Mouse (Mus musculus) kidney, postnatal 0 days (tissue): ENCODE results near the gene Rab3d. TPM values are rescaled to one million over a fixed set of nuclear protein-coding genes. Genes with fewer than 3 reads are reported as not detected.

Source experiments
- ATAC-seq: fragments of 200-750 bp; cut with Nextera tagmentation; replicated peaks from 2 replicates; pipeline ENCODE4 v1.8.0; 2017; ENCODE audit warnings: low read depth, moderate number of reproducible peaks, moderate TSS enrichment, moderate library complexity; ENCODE audit not compliant: low FRiP score
- DNase-seq: peaks from one replicate; pipeline ENCODE4 v3.0.0-alpha.2; 2016; ENCODE audit warnings: low spot score
- H3K27ac ChIP-seq: fragments of 300-500 bp; sonication (generic); 2 replicates; pipeline ENCODE4 v1.5.1; 2014; ENCODE audit warnings: mild to moderate bottlenecking
- H3K27me3 ChIP-seq: fragments of 300-500 bp; sonication (generic); 2 replicates; pipeline ENCODE4 v1.6.1; 2014; ENCODE audit warnings: low read length, mixed read lengths; ENCODE audit not compliant: insufficient read depth
- H3K36me3 ChIP-seq: fragments of 300-500 bp; sonication (generic); 2 replicates; pipeline ENCODE4 v1.6.1; 2014; ENCODE audit warnings: low read length, mixed read lengths; ENCODE audit not compliant: insufficient read depth
- H3K4me1 ChIP-seq: fragments of 300-500 bp; sonication (generic); replicated peaks from 2 replicates; pipeline ENCODE4 v1.6.1; 2014; ENCODE audit warnings: antibody characterized with exemption, low read length, mixed read lengths; ENCODE audit not compliant: insufficient read depth
- H3K4me2 ChIP-seq: fragments of 300-500 bp; sonication (generic); 2 replicates; pipeline ENCODE4 v1.6.1; 2014; ENCODE audit warnings: mild to moderate bottlenecking, low read length, moderate library complexity, mixed read lengths
- H3K4me3 ChIP-seq: fragments of 300-500 bp; sonication (generic); replicated peaks from 2 replicates; pipeline ENCODE4 v1.5.1; 2014; ENCODE audit warnings: low read depth, low read length
- H3K9ac ChIP-seq: fragments of 300-500 bp; sonication (generic); 2 replicates; pipeline ENCODE4 v1.6.1; 2014; ENCODE audit warnings: low read depth, low read length
- H3K9me3 ChIP-seq: fragments of 300-500 bp; sonication (generic); replicated peaks from 2 replicates; pipeline ENCODE4 v1.6.1; 2016; ENCODE audit warnings: low read length, inconsistent platforms, mixed read lengths
- CTCF ChIP-seq: IDR thresholded peaks from 2 replicates; pipeline ENCODE4 v1.5.1; 2016; ENCODE audit warnings: antibody characterized with exemption, low read depth, mild to moderate bottlenecking, moderate library complexity
- WGBS: fragments of 180-500 bp; shearing (Covaris S2); extraction: QIAGEN DNeasy Blood & Tissue Kit; methylation state at CpG from one replicate; pipeline ENCODE4 v1.1.7; 2014; 5-methylcytosine and 5-hydroxymethylcytosine counted together
- polyA plus RNA-seq: library from polyadenylated mRNA; unstranded; fragments of >200 nt; fragmentation: Nextera tagmentation; extraction: Ambion mirVana; gene quantifications from 2 replicates; pipeline ENCODE4 v1.2.1, GENCODE M21; 2015

Gene Rab3d
- polyA plus RNA-seq, 1 experiment from 2014 or later, result 12.0 TPM

- no peak for ATAC-seq
- Histone ChIP-seq H3K27ac (peak overlapping the region; percentile 72), H3K4me2 (peak overlapping the region; percentile 70), H3K9me3 (no peaks in the 10 kb centered on the region), H3K9ac (peak overlapping the region; percentile 66), H3K27me3 (no peaks in the 10 kb centered on the region), H3K4me1 (0 out of 2 replicates have a peak, but pooled peaks cover 3% of the 10 kb centered on the region), H3K4me3 (peak overlapping the region; percentile 54), H3K36me3 (no peaks in the 10 kb centered on the region)
- 1% methylated on average over 6 of the region's 6 CpGs for WGBS
- TF ChIP-seq CTCF, result no peak
- DNase-seq, result peak; percentile 25
Observed at GRCm38 (mm10) chr9:21926784-21927183, 8.8 kb upstream of the Rab3d start.

DNA sequence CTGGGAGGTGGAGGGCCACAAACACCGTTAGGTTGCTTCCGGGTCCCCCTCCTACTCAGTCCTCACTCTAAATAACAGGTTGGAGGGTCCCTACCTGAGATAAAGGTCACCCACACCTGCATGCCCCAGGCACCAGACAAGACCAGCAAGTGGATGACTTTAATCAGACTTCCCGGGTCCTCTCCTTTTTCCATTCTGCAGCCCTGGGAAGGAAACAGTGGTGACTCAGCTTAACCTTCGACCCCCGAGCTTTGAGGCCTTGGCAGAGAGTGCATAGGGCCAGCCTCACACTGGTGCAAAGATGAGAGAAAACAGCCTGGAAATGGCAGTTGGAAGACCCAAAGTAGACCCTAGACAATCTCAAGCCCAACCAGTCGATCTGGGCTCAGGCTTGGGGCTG lies 8.2 kb upstream of the Rab3d start:
- no peak for ATAC-seq
- Histone ChIP-seq H3K4me2 (peak overlapping the region; percentile 70), H3K4me3 (0 out of 2 replicates have a peak overlapping the region, but pooled peaks have one; percentile 54), H3K4me1 (0 out of 2 replicates have a peak, but pooled peaks cover 3% of the 10 kb centered on the region), H3K9me3 (no peaks in the 10 kb centered on the region), H3K27ac (peak overlapping the region; percentile 72; the same call in 1 of the 2 replicates), H3K9ac (no peak overlapping the region), H3K36me3 (no peaks in the 10 kb centered on the region), H3K27me3 (no peaks in the 10 kb centered on the region)
- TF ChIP-seq CTCF, result no peak
- WGBS, result 71% methylated on average over 6 of the region's 6 CpGs
- no peak for DNase-seq

GRCm38 (mm10) chr9:21925506-21925905 lies 7.5 kb upstream of the Rab3d start:
- Histone ChIP-seq H3K4me3 (no peak overlapping the region), H3K27me3 (no peaks in the 10 kb centered on the region), H3K36me3 (no peaks in the 10 kb centered on the region), H3K27ac (no peak overlapping the region), H3K4me1 (0 out of 2 replicates have a peak, but pooled peaks cover 3% of the 10 kb centered on the region), H3K4me2 (no peak overlapping the region), H3K9ac (no peak overlapping the region), H3K9me3 (no peaks in the 10 kb centered on the region)
- TF ChIP-seq CTCF, result no peak
- 97% methylated on average over 1 of the region's 1 CpGs for WGBS
- DNase-seq (no peak), ATAC-seq (no peak)

- no peaks in the 10 kb centered on the region for H3K9me3 ChIP-seq
- no peak overlapping the region for H3K4me3 ChIP-seq
- H3K27ac ChIP-seq, result no peak overlapping the region
- H3K27me3 ChIP-seq, result no peaks in the 10 kb centered on the region
- no peak for TF ChIP-seq CTCF
- ATAC-seq, result no peak
- 0 out of 2 replicates have a peak, but pooled peaks cover 3% of the 10 kb centered on the region for H3K4me1 ChIP-seq
- 95% methylated on average over 3 of the region's 3 CpGs for WGBS
- H3K4me2 ChIP-seq, result no peak overlapping the region
- H3K36me3 ChIP-seq, result no peaks in the 10 kb centered on the region
- DNase-seq, result no peak
- H3K9ac ChIP-seq, result no peak overlapping the region
Observed at GRCm38 (mm10) chr9:21925034-21925433, 7.0 kb upstream of the Rab3d start.

GRCm38 (mm10) chr9:21924099-21924493 lies 6.1 kb upstream of the Rab3d start:
- DNase-seq (peak; percentile 85), ATAC-seq (no peak)
- Histone ChIP-seq H3K36me3 (no peaks in the 10 kb centered on the region), H3K4me1 (0 out of 2 replicates have a peak, but pooled peaks cover 3% of the 10 kb centered on the region), H3K4me3 (no peak overlapping the region), H3K27me3 (no peaks in the 10 kb centered on the region), H3K27ac (peak overlapping the region; percentile 3; the same call in 1 of the 2 replicates), H3K9me3 (no peaks in the 10 kb centered on the region), H3K4me2 (no peak overlapping the region), H3K9ac (no peak overlapping the region)
- no peak for TF ChIP-seq CTCF
- WGBS, result 56% methylated on average over 6 of the region's 6 CpGs

DNA sequence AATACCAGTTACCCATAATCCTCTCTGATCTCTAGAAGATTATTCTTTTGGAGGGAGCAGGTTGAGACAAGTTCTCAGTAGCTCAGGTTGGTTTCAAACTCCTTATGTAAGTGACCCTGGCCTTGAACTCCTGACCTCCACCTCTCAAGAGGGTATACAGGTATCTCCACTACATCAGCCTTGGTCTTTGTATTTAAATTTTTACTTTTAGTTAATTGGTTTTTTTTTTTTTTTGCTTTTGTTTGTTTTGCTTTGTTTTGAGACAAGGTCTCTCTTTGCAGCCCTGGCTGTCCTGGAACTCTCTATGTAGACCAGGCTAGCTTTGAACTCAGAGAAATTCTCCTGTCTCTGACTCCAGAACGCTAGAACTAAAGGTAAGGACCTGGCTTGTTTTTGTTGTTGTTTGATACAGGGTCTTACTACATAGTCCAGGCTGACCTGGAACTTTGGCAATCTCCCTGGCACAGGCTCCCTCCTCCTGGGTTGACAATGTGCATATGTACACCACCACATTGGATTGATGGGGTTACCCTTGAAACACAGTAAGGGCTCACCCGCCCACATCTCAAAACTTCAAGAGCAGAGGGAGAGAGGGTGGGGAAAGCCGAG lies 5.6 kb upstream of the Rab3d start:
- Histone ChIP-seq H3K9me3 (no peaks in the 10 kb centered on the region), H3K36me3 (no peaks in the 10 kb centered on the region), H3K9ac (no peak overlapping the region), H3K27me3 (no peaks in the 10 kb centered on the region), H3K27ac (peak overlapping the region; percentile 3; the same call in 1 of the 2 replicates), H3K4me2 (no peak overlapping the region), H3K4me3 (no peak overlapping the region), H3K4me1 (0 out of 2 replicates have a peak, but pooled peaks cover 3% of the 10 kb centered on the region)
- DNase-seq (no peak), ATAC-seq (no peak)
- 41% methylated on average over 3 of the region's 3 CpGs for WGBS
- TF ChIP-seq CTCF, result no peak

DNA sequence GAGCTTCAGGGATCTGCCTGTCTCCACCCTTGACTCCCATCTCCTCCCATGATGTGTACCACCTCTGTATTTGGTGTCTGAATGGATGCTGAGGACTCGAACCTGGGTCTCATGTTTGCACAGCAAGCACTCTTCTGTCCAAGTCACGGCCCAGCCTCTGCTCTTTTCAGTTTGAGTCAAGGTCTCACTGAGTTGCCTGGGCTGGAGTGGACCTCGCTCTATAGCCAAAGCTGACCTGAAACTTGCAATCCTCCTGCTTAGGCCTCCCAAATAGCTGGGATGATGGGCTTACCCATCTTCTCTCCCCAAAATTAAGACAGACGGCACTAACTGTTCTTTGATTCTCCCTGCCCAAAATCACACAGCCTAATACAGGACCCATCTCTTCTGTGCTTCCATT lies 5.0 kb upstream of the Rab3d start:
- H3K27ac ChIP-seq, result no peak overlapping the region

More for the DNA sequence above, 5.0 kb upstream of the Rab3d start:
- Histone ChIP-seq H3K9ac (no peak overlapping the region), H3K4me2 (no peak overlapping the region), H3K4me1 (0 out of 2 replicates have a peak, but pooled peaks cover 3% of the 10 kb centered on the region), H3K36me3 (no peaks in the 10 kb centered on the region), H3K9me3 (no peaks in the 10 kb centered on the region), H3K4me3 (no peak overlapping the region), H3K27me3 (no peaks in the 10 kb centered on the region)
- TF ChIP-seq CTCF, result no peak
- ATAC-seq, result no peak
- WGBS, result 91% methylated on average over 4 of the region's 4 CpGs
- DNase-seq, result no peak
